Mouse (Mus musculus) heart, postnatal 10 days (tissue): ENCODE data around the gene Nol9. TPM values are rescaled to one million over a fixed set of nuclear protein-coding genes. Genes with fewer than 3 reads are reported as not detected.

Source experiments
- total RNA-seq, 2 experiments: library from RNA; stranded (reverse); gene quantifications; 2 replicates each; pipeline ENCODE4 v1.2.3; 2021

Gene Nol9
- total RNA-seq, 2 experiments from 2014 or later = 11.3 to 13.5 TPM

Other genes starting within 250 kb of the Nol9 start
- 100 to 1,000 TPM; 180 to 183 TPM for gene Camta1, start 177.4 kb upstream of the Nol9 start, total RNA-seq
- gene Dnajc11, start 105.6 kb upstream of the Nol9 start, total RNA-seq = 100 to 1,000 TPM in 1 of 2 experiments, 10 to 100 TPM in 1; 98.5 to 107 TPM
- 10 to 100 TPM; 10.3 to 12.5 TPM for gene Thap3, start 50.3 kb upstream of the Nol9 start, total RNA-seq
- gene Phf13, start 43.1 kb upstream of the Nol9 start, total RNA-seq = 10 to 100 TPM in 1 of 2 experiments, 1 to 10 TPM in 1; 8.5 to 11.3 TPM
- 10 to 100 TPM; 43.5 to 49.4 TPM for gene Klhl21, start 30.5 kb upstream of the Nol9 start, total RNA-seq
- gene Zbtb48, start 11.7 kb upstream of the Nol9 start, total RNA-seq = 1 to 10 TPM; 4.9 to 5.2 TPM
- under 1 TPM; 0.10 to 0.17 TPM for gene Tas1r1, start 753 bp upstream of the Nol9 start, total RNA-seq
- gene Plekhg5, start 33.2 kb downstream of the Nol9 start, total RNA-seq = 10 to 100 TPM; 33.5 to 35.8 TPM
- gene Tnfrsf25, start 76.6 kb downstream of the Nol9 start, total RNA-seq = 1 to 10 TPM; 1.9 TPM
- 1 to 10 TPM; 1.3 to 1.4 TPM for gene Espn, start 113.0 kb downstream of the Nol9 start, total RNA-seq
- gene Hes2, start 119.5 kb downstream of the Nol9 start, total RNA-seq = not detected
- gene Acot7, start 138.8 kb downstream of the Nol9 start, total RNA-seq = 10 to 100 TPM; 48.3 to 53.2 TPM
- gene Gpr153, start 234.9 kb downstream of the Nol9 start, total RNA-seq = 10 to 100 TPM; 30.2 to 31.3 TPM